Mouse (Mus musculus): Measurements from ENCODE around the gene Olfr419. TPM values are rescaled to one million over a fixed set of nuclear protein-coding genes. Genes with fewer than 3 reads are reported as not detected.

The Olfr419 gene
- not detected for polyA plus RNA-seq (2012; fragmentation: generic; extraction: Trizol)
- long read RNA-seq, experiment 1: 0 reads
- long read RNA-seq, experiment 2: 0 reads

DNA sequence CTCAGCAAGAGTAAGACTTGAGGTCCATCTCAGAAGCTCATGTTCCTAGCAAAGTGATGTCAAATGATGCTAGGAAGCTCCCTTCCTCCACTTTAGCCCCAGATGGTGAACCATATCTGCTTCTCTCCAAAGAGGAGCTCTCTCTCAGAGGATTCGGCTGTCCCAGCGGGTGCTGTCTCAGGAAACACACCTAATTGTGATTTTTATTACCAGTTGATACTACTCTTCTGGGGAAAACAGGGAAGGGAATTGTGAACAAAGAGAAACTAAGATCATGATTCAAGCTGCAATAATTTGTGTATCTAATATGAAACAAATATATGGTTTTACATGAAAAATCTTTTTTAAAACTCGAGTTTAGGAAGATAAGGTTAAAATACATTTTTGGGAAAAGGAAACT is at the start of gene Olfr419:
Olfr419 (minus strand) TSS at position 101 of the 400 bp plus-strand sequence.
- Histone ChIP-seq H3K4me3 (ENCODE audit: insufficient read depth, poor library complexity, severe bottlenecking) (no peak within 1 kb of the TSS), H3K27me3 (ENCODE audit: control insufficient read depth, insufficient read depth, insufficient read length) (no peaks in the 10 kb centered on the region), H3K79me2 (ENCODE audit: control insufficient read depth, insufficient read depth) (no peaks in the 10 kb centered on the region), H3K79me3 (ENCODE audit: low read depth) (no peaks in the 10 kb centered on the region), H3ac (ENCODE audit: control insufficient read depth, insufficient read length, low read depth) (no peak within 1 kb of the TSS), H3K36me3 (ENCODE audit: control insufficient read depth, insufficient read depth) (no peaks in the 10 kb centered on the region)
- TF ChIP-seq MYOD1 (IDR thresholded peaks at IDR 0.05; ENCODE audit: control insufficient read depth, insufficient read length, low read depth) (no peak), USF1 (IDR thresholded peaks at IDR 0.05; ENCODE audit: low read depth) (no peak), MAX (IDR thresholded peaks at IDR 0.05) (no peak), CEBPB (IDR thresholded peaks at IDR 0.05; ENCODE audit: low read depth) (no peak)

DNA sequence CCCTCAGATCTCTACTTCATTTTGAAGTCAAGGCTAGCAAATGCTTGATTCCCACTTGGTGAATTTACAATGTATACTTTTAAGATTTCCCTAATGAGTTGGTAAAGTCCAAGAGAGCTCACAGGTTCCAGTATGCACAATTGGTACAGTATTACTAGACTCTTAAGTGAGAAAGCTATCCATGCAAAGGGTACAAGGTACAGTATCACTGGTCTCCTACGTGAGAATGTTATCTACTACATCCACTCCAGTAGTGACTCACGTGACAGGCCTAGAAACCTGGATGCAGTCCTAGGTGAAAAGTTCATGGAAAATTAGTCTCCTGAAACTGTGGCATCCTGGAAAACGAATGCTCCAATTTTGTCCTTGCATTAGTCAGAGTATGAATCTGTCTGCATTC is 18.8 kb upstream of the Olfr419 start:
- H3ac ChIP-seq (ENCODE audit: control insufficient read depth, insufficient read length, low read depth): no peak overlapping the region
- H3K79me2 ChIP-seq (ENCODE audit: control insufficient read depth, insufficient read depth): no peaks in the 10 kb centered on the region
- H3K4me3 ChIP-seq (ENCODE audit: insufficient read depth, poor library complexity, severe bottlenecking): no peak overlapping the region
- no peak for TF ChIP-seq CTCF (IDR thresholded peaks at IDR 0.05; ENCODE audit: control insufficient read depth, insufficient read depth, insufficient read length)
- no peak for TF ChIP-seq USF1 (IDR thresholded peaks at IDR 0.05; ENCODE audit: low read depth)
- TF ChIP-seq MAX (IDR thresholded peaks at IDR 0.05): no peak
- no peak for TF ChIP-seq FOSL1 (IDR thresholded peaks at IDR 0.05; ENCODE audit: insufficient read depth, low read length, poor library complexity, severe bottlenecking)
- TF ChIP-seq MYOG (IDR thresholded peaks at IDR 0.05; ENCODE audit: control insufficient read depth, extremely low read depth, insufficient read length): no peak
- no peak for TF ChIP-seq CEBPB (IDR thresholded peaks at IDR 0.05; ENCODE audit: low read depth)
- TF ChIP-seq MYOD1 (IDR thresholded peaks at IDR 0.05; ENCODE audit: control insufficient read depth, insufficient read length, low read depth): no peak
- no peaks in the 10 kb centered on the region for H3K79me3 ChIP-seq (ENCODE audit: low read depth)
- no peaks in the 10 kb centered on the region for H3K27me3 ChIP-seq (ENCODE audit: control insufficient read depth, insufficient read depth, insufficient read length)
- H3K36me3 ChIP-seq (ENCODE audit: control insufficient read depth, insufficient read depth): no peaks in the 10 kb centered on the region

DNA sequence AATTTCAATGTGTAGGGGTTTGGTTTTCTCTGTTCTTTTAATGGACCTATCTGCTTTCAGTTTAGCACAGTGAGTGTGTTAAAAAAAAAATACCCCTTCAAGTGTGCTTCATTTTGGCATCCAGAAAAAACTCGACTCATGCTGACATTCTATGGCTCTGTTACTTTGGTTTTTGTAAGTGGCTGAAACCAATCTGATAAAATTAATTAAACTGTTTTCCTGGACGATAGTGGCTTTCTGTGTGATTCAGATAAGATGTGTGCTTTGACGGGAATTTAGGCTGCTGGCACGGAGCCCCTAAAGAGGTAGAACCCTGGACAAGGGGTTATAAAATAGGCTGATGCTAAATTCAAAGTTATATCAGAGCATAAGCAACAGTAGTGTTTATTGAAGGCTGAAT is 17.3 kb upstream of the Olfr419 start:
- no peak overlapping the region for H3K4me3 ChIP-seq (ENCODE audit: insufficient read depth, poor library complexity, severe bottlenecking)
- H3ac ChIP-seq (ENCODE audit: control insufficient read depth, insufficient read length, low read depth): no peak overlapping the region
- no peak for TF ChIP-seq CTCF (IDR thresholded peaks at IDR 0.05; ENCODE audit: control insufficient read depth, insufficient read depth, insufficient read length)
- no peak for TF ChIP-seq USF1 (IDR thresholded peaks at IDR 0.05; ENCODE audit: low read depth)
- TF ChIP-seq CEBPB (IDR thresholded peaks at IDR 0.05; ENCODE audit: low read depth): no peak
- TF ChIP-seq MAX (IDR thresholded peaks at IDR 0.05): no peak
- TF ChIP-seq MYOG (IDR thresholded peaks at IDR 0.05; ENCODE audit: control insufficient read depth, extremely low read depth, insufficient read length): no peak
- TF ChIP-seq FOSL1 (IDR thresholded peaks at IDR 0.05; ENCODE audit: insufficient read depth, low read length, poor library complexity, severe bottlenecking): no peak
- TF ChIP-seq MYOD1 (IDR thresholded peaks at IDR 0.05; ENCODE audit: control insufficient read depth, insufficient read length, low read depth): no peak
- H3K27me3 ChIP-seq (ENCODE audit: control insufficient read depth, insufficient read depth, insufficient read length): no peaks in the 10 kb centered on the region
- H3K79me3 ChIP-seq (ENCODE audit: low read depth): no peaks in the 10 kb centered on the region
- no peaks in the 10 kb centered on the region for H3K36me3 ChIP-seq (ENCODE audit: control insufficient read depth, insufficient read depth)
- no peaks in the 10 kb centered on the region for H3K79me2 ChIP-seq (ENCODE audit: control insufficient read depth, insufficient read depth)

DNA sequence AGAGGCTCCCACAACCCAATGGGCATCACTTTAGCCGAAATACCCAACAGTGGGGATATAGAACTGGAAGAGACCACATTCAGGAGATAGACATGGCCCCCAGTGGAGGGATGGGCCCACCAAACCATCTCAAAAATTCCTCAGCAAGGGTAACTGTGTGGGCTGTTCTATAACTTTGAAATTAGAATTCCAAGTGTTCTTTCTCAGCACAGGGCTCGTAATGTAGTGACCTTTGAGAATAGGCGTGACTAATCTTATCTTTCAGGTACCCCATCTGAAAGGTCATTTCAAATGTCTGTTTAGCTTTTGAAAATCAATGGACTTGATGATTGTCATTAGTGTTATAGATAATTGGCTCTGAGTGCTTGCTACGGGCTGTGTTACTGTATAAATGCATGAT is 16.0 kb upstream of the Olfr419 start:
- no peak overlapping the region for H3ac ChIP-seq (ENCODE audit: control insufficient read depth, insufficient read length, low read depth)
- H3K4me3 ChIP-seq (ENCODE audit: insufficient read depth, poor library complexity, severe bottlenecking): no peak overlapping the region
- H3K36me3 ChIP-seq (ENCODE audit: control insufficient read depth, insufficient read depth): no peaks in the 10 kb centered on the region
- no peaks in the 10 kb centered on the region for H3K27me3 ChIP-seq (ENCODE audit: control insufficient read depth, insufficient read depth, insufficient read length)
- no peaks in the 10 kb centered on the region for H3K79me3 ChIP-seq (ENCODE audit: low read depth)
- H3K79me2 ChIP-seq (ENCODE audit: control insufficient read depth, insufficient read depth): no peaks in the 10 kb centered on the region
- TF ChIP-seq MYOG (IDR thresholded peaks at IDR 0.05; ENCODE audit: control insufficient read depth, extremely low read depth, insufficient read length) (no peak), MYOD1 (IDR thresholded peaks at IDR 0.05; ENCODE audit: control insufficient read depth, insufficient read length, low read depth) (no peak), CEBPB (IDR thresholded peaks at IDR 0.05; ENCODE audit: low read depth) (no peak), CTCF (IDR thresholded peaks at IDR 0.05; ENCODE audit: control insufficient read depth, insufficient read depth, insufficient read length) (no peak), MAX (IDR thresholded peaks at IDR 0.05) (no peak), FOSL1 (IDR thresholded peaks at IDR 0.05; ENCODE audit: insufficient read depth, low read length, poor library complexity, severe bottlenecking) (no peak), USF1 (IDR thresholded peaks at IDR 0.05; ENCODE audit: low read depth) (no peak)

DNA sequence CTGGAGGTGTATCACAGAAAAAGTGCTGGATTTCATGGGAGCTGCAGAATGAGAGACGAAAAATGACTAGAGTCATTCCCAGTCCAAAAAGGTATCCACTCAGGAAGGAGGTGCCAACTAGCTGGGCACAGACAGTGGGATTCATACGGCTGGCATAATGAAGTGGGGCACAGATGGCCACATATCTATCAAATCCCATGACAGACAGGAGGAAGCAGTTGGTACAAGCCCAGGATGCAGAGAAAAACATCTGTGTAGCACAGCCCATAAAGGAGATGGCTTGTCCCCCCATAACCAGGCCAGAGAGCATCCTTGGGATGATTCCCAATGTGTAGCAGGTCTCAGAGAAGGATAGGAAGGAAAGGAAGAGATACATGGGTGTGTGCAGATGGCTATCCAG is 1.5 kb downstream of the Olfr419 start:
- no peaks in the 10 kb centered on the region for H3K27me3 ChIP-seq (ENCODE audit: control insufficient read depth, insufficient read depth, insufficient read length)
- no peaks in the 10 kb centered on the region for H3K36me3 ChIP-seq (ENCODE audit: control insufficient read depth, insufficient read depth)
- H3K4me3 ChIP-seq (ENCODE audit: insufficient read depth, poor library complexity, severe bottlenecking): no peak overlapping the region
- TF ChIP-seq CEBPB (IDR thresholded peaks at IDR 0.05; ENCODE audit: low read depth): no peak
- TF ChIP-seq FOSL1 (IDR thresholded peaks at IDR 0.05; ENCODE audit: insufficient read depth, low read length, poor library complexity, severe bottlenecking): no peak
- TF ChIP-seq MAX (IDR thresholded peaks at IDR 0.05): no peak
- no peak for TF ChIP-seq MYOG (IDR thresholded peaks at IDR 0.05; ENCODE audit: control insufficient read depth, extremely low read depth, insufficient read length)
- no peak for TF ChIP-seq MYOD1 (IDR thresholded peaks at IDR 0.05; ENCODE audit: control insufficient read depth, insufficient read length, low read depth)
- no peak for TF ChIP-seq CTCF (IDR thresholded peaks at IDR 0.05; ENCODE audit: control insufficient read depth, insufficient read depth, insufficient read length)
- TF ChIP-seq USF1 (IDR thresholded peaks at IDR 0.05; ENCODE audit: low read depth): no peak
- no peaks in the 10 kb centered on the region for H3K79me2 ChIP-seq (ENCODE audit: control insufficient read depth, insufficient read depth)
- no peaks in the 10 kb centered on the region for H3K79me3 ChIP-seq (ENCODE audit: low read depth)
- no peak overlapping the region for H3ac ChIP-seq (ENCODE audit: control insufficient read depth, insufficient read length, low read depth)

DNA sequence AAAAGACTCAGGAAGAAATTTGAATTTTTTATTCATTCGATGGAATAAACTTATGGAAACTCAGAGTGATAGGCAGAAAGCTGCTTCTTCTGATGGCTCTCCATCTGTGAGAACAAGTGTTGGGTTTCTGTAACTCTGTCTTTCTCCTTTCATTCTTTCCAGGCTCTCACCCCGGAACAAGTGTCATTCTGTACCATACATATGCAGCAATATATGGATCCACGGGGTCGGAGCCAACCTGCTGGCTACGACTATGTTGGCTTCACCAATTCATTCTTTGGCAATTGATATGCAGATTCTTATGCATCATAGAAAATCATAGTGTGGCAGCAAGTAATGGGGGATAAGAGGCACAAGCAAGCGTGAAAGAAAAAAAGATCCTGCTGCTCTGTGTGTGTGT is 4.7 kb downstream of the Olfr419 start:
- no peak overlapping the region for H3ac ChIP-seq (ENCODE audit: control insufficient read depth, insufficient read length, low read depth)
- H3K79me3 ChIP-seq (ENCODE audit: low read depth): no peaks in the 10 kb centered on the region
- no peaks in the 10 kb centered on the region for H3K36me3 ChIP-seq (ENCODE audit: control insufficient read depth, insufficient read depth)
- H3K79me2 ChIP-seq (ENCODE audit: control insufficient read depth, insufficient read depth): no peaks in the 10 kb centered on the region
- TF ChIP-seq FOSL1 (IDR thresholded peaks at IDR 0.05; ENCODE audit: insufficient read depth, low read length, poor library complexity, severe bottlenecking) (no peak), USF1 (IDR thresholded peaks at IDR 0.05; ENCODE audit: low read depth) (no peak), MYOD1 (IDR thresholded peaks at IDR 0.05; ENCODE audit: control insufficient read depth, insufficient read length, low read depth) (no peak), CTCF (IDR thresholded peaks at IDR 0.05; ENCODE audit: control insufficient read depth, insufficient read depth, insufficient read length) (no peak), CEBPB (IDR thresholded peaks at IDR 0.05; ENCODE audit: low read depth) (no peak), MYOG (IDR thresholded peaks at IDR 0.05; ENCODE audit: control insufficient read depth, extremely low read depth, insufficient read length) (no peak), MAX (IDR thresholded peaks at IDR 0.05) (no peak)
- H3K27me3 ChIP-seq (ENCODE audit: control insufficient read depth, insufficient read depth, insufficient read length): no peaks in the 10 kb centered on the region
- H3K4me3 ChIP-seq (ENCODE audit: insufficient read depth, poor library complexity, severe bottlenecking): no peak overlapping the region

Measured in C2C12 (cell line).